Mouse (Mus musculus): ENCODE measurements around the gene Srebf1. TPM values are rescaled to one million over a fixed set of nuclear protein-coding genes. Genes with fewer than 3 reads are reported as not detected.

Gene Srebf1
- 102 and 130 TPM in 2 replicates for total RNA-seq (2021)
- long read RNA-seq, experiment 1, full-length matches to known transcripts = 50 of 123 reads
- long read RNA-seq, experiment 1, partial matches to known transcripts = 23 of 123 reads
- long read RNA-seq, experiment 1, other reads (novel, unspliced or antisense) = 50 of 123 reads
- long read RNA-seq, experiment 2, full-length matches to known transcripts = 32 of 119 reads
- long read RNA-seq, experiment 2, partial matches to known transcripts = 24 of 119 reads
- long read RNA-seq, experiment 2, other reads (novel, unspliced or antisense) = 63 of 119 reads

GRCm38 (mm10) chr11:60222469-60223236 is at the start of gene Srebf1:
Srebf1 (minus strand) TSS chr11:60222581.
- peak; percentile 93 for DNase-seq

- no peak for DNase-seq
These were observed 46.2 kb upstream of the Srebf1 start for GRCm38 (mm10) chr11:60268563-60268962.

GRCm38 (mm10) chr11:60265271-60265985 is 43.0 kb upstream of the Srebf1 start:
- no peak for DNase-seq

- DNase-seq = no peak
These were observed 42.3 kb upstream of the Srebf1 start for GRCm38 (mm10) chr11:60264651-60265050.

- DNase-seq = no peak
These were observed 40.0 kb upstream of the Srebf1 start for GRCm38 (mm10) chr11:60262396-60262795.

- no peak for DNase-seq
These were observed 38.4 kb upstream of the Srebf1 start for GRCm38 (mm10) chr11:60260743-60261142.

- DNase-seq = no peak
These were observed 35.3 kb upstream of the Srebf1 start for GRCm38 (mm10) chr11:60257696-60258095.

DNA sequence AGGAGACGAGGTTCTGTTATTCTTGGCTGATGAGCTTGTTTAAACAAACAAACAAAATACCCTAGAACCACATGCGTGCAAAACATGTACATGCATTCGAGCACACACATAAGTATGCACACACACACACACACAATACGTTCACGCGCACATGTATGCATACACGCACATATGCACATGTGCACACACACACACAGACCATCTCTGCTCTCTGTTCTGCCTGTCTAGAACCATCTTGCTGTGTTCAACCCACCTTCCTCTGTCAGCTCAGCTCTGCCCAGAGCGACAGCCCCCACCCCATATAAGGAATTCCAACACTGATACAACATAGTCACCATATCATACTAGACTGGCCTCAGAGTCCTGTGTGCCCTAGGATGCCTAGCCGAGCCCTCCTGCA is 34.3 kb upstream of the Srebf1 start:
- no peak for DNase-seq

- peak; percentile 44 for DNase-seq
These were observed 33.8 kb upstream of the Srebf1 start for GRCm38 (mm10) chr11:60256176-60256681.

GRCm38 (mm10) chr11:60255639-60256038 is 33.3 kb upstream of the Srebf1 start:
- DNase-seq = no peak

DNA sequence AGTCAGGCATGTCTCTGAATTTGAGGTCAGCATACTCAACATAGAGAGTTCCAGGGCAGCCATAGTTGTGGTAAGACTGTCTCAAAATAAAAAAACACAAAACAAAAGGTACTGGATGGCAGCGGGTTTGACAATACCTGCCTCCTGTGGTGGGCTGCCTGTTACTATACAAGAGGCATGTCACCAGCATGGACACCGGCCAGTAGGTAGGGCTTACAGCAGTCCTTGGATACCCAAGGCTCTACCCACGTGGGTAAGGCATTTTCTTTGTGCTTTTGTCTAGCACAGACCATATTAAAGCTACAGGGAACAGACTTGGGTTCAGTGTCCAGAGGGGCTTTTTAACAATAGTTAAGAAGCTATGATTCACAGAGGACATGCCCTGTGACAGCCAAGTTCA is 32.8 kb upstream of the Srebf1 start:
- DNase-seq = no peak

GRCm38 (mm10) chr11:60254308-60254707 is 31.9 kb upstream of the Srebf1 start:
- DNase-seq = peak; percentile 73

DNA sequence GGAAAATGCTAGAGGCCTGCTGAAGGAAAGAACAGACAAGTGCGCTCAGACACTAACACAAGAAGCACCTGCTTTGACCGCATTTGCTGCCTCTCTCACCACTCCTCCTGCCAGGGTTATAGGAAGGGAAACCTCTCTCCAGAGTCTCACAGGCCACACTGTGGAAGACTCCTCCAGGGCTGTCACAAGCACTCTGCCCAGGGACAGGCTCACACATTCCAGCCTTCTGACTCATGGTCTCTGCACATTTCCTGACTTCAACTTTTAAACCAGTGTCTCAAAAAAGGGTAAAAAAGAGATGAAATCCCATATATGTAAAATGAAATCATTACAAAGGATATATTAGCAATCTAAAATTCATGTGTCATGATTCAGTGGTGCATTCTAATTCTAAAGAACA is 31.2 kb upstream of the Srebf1 start:
- peak; percentile 63 for DNase-seq

GRCm38 (mm10) chr11:60250971-60251643 is 28.7 kb upstream of the Srebf1 start:
- DNase-seq = peak; percentile 79

DNA sequence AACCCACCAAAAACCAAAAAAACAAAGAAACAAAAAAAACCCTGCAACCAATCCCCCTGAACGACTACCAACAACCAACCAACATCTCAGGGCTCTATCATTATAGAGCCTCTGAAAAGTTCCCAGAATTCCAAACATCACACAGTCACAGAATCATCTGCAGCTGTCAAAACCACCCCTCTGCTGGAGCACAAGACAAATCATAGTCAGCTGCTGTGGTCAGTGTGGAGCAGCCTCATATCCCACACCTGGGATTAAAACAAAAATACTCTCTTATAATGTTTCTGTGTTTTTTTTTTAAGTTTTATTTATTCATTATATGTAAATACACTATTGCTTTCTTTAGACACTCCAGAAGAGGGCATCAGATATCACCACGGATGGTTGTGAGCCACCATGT is 27.5 kb upstream of the Srebf1 start:
- DNase-seq = no peak

DNA sequence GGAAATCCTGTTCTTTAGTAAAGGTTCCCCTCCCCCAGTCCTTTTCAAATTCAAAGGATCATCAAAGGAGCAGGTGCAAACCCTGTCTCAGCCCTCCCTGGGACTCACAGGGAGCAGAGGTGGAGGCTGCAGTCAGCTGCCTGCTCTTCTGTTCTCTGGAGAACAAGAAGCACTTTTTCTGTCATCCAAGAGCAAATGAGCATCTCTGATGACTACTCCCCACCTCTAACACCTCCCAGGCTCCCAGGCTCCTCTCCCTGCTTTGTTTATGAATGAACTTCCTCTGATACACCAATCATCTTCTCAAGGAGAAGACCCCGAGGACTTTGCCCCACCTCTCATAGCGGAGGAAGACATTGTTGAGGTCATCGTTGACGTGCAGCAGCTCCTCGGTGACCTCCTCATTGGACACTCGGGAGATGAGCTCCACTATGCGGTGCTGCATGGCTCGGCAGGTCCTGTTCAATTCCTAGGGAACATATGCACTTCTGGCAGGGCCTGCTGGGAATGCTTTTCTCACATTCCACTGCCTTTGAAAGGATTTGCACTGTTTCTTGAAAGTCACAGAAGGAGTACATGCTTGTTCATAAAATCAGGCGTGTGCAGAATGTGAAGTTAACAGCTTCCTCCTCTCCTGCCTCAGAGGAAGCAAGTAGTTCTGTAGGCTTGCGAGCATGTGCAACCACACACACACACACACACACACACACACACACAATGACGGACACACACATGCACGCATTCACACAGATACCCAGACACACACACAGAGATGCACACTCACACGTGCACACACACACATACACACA is 26.4 kb upstream of the Srebf1 start:
- DNase-seq = no peak

DNA sequence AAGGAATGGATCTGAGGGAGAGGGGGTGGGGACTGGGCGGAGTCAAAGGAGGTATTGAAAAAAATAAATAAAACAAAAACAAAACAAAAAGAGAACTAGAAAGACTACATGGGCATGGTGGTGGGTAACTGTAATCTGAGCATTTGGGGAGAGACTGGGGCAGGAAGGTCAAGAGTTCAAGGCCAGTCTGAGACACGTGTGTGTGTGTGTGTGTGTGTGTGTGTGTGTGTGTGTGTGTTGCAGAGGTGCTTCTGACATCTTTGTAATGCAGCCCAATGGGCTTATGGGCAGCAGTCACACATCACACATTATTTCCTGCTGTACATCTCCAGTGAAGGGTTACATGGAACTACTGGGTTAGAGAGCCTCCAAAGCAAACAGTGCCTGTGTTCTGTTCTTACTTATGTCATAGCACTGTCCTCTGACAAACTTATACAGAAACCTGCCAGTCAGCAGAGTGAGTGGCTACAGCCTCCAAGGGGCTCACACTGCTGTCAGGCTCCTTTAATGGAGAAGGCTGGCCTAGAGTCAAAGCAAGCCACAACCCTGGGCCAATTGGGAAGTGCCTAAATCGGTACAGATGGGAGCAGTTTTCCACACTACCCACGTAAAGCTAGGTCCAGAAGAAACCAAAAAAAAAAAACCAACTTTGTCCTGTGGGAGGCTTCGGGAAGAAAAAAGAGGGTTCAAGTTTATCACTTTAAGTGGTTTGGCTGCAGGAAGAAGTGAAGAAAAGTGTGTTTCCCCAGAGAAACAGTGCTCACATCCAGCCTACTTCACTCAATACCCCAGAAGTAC is 25.6 kb upstream of the Srebf1 start:
- DNase-seq = no peak

- DNase-seq = no peak
These were observed 23.7 kb upstream of the Srebf1 start for GRCm38 (mm10) chr11:60246077-60246476.

DNA sequence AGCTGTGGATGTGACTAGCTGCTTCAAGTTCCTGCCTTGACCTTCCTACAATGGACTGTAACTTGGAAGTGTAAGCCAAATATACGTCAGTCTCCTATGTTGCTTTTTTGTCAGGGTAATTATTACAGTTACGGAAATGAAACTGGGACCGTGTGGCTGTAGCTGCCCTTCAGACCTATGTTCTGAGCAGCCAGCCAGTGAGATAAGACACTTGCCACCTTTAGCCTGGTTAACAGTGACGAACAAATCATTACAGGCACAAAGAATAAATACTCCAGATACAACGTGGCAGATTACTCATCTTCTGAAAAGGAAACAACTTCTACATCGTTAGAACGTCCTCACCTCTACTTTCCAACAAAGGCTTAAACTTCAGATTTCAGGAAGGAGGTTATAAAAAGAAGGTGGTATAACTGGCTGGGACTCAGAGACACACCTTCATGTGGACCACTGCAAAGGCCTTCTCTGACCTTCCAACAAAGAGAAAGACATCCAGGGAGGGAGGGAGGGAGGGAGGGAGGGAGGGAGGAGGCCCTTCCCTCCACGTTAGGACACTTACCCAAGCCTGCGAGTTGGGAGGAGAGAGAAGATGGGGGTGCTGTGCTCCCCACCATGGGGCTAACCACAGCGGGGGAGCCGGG is 22.2 kb upstream of the Srebf1 start:
- no peak for DNase-seq

GRCm38 (mm10) chr11:60240509-60240908 is 18.1 kb upstream of the Srebf1 start:
- no peak for DNase-seq

Data from adrenal gland, postnatal 14 days (tissue).